Mouse (Mus musculus) CH12.LX (cell line): Measurements from ENCODE around the gene Pld1. TPM values are rescaled to one million over a fixed set of nuclear protein-coding genes. Genes with fewer than 3 reads are reported as not detected.

ENCODE experiments used
- DNase-seq: peaks from one replicate; pipeline ENCODE4 v3.0.0-alpha.2; 2013; ENCODE audit errors: extremely low read depth
- H3K27ac ChIP-seq: 2 replicates; pipeline ENCODE4 v1.5.1; 2012; ENCODE audit warnings: low read depth, mild to moderate bottlenecking, control low read depth, moderate library complexity; ENCODE audit not compliant: insufficient read depth
- H3K27me3 ChIP-seq: replicated peaks from 2 replicates; pipeline ENCODE3; 2012; ENCODE audit warnings: inconsistent platforms
- H3K36me3 ChIP-seq, 2 experiments: replicated peaks in 1 of 2; 2 replicates each; pipeline versions ENCODE3 to v1.6.1; 2012; ENCODE audit warnings: inconsistent platforms in 1 of 2, low read length in 1 of 2, mild to moderate bottlenecking in 1 of 2, mixed read lengths in 1 of 2, moderate library complexity in 1 of 2; ENCODE audit not compliant: control insufficient read depth in 1 of 2, insufficient read depth in 1 of 2
- H3K4me1 ChIP-seq, 2 experiments: 2 replicates each; pipeline ENCODE4 v1.6.1; 2012; ENCODE audit warnings: inconsistent platforms in 1 of 2, moderate library complexity in 1 of 2; ENCODE audit not compliant: insufficient read depth in 2 of 2, control insufficient read depth in 1 of 2
- H3K4me2 ChIP-seq: 2 replicates; pipeline ENCODE4 v1.6.1; 2012; ENCODE audit warnings: low read depth, mild to moderate bottlenecking, control low read depth; ENCODE audit not compliant: poor library complexity, insufficient read depth, severe bottlenecking
- H3K4me3 ChIP-seq, 3 experiments: fragments of 150-350 bp in 1 of 3; sonication (generic) in 1 of 3; replicated peaks in 1 of 3; 2 replicates each; pipeline versions ENCODE3 to v1.5.1; 2011 to 2012; ENCODE audit warnings: low read depth in 2 of 3, low read length in 2 of 3, mild to moderate bottlenecking in 2 of 3, moderate library complexity in 2 of 3, control low read depth in 1 of 3, improper control_type of control experiment in 1 of 3, inconsistent platforms in 1 of 3, mixed read lengths in 1 of 3; ENCODE audit not compliant: poor library complexity in 1 of 3
- H3K79me2 ChIP-seq: replicated peaks from 2 replicates; pipeline ENCODE4 v1.6.1; 2012; ENCODE audit warnings: mild to moderate bottlenecking, moderate library complexity; ENCODE audit not compliant: control insufficient read depth, poor library complexity, insufficient read depth, severe bottlenecking; ENCODE audit errors: extremely low read depth
- H3K9ac ChIP-seq: 2 replicates; pipeline ENCODE4 v1.6.1; 2012; ENCODE audit warnings: low read depth, mild to moderate bottlenecking, control low read depth, moderate library complexity; ENCODE audit not compliant: insufficient read depth
- H3K9me3 ChIP-seq: replicated peaks from 2 replicates; pipeline ENCODE3; 2012; ENCODE audit warnings: low read length, inconsistent platforms, mixed read lengths
- CHD2 ChIP-seq: IDR thresholded peaks from 2 replicates; pipeline ENCODE4 v1.6.1; 2011; ENCODE audit warnings: low read length, improper control_type of control experiment
- E2F4 ChIP-seq: IDR thresholded peaks from 2 replicates; pipeline ENCODE4 v1.6.1; 2011; ENCODE audit warnings: low read depth, low read length, improper control_type of control experiment; ENCODE audit not compliant: insufficient replicate concordance
- GABPA ChIP-seq: IDR thresholded peaks from 2 replicates; pipeline ENCODE4 v1.6.1; 2012; ENCODE audit warnings: low read depth, low read length, improper control_type of control experiment, inconsistent platforms; ENCODE audit not compliant: insufficient replicate concordance
- JUN ChIP-seq: IDR thresholded peaks from 2 replicates; pipeline ENCODE4 v1.6.1; 2011; ENCODE audit warnings: low read depth, mild to moderate bottlenecking, low read length, improper control_type of control experiment, moderate library complexity; ENCODE audit not compliant: insufficient read depth
- JUND ChIP-seq: conservative IDR thresholded peaks from 2 replicates; pipeline ENCODE4 v1.6.1; 2011; ENCODE audit warnings: low read depth, low read length, improper control_type of control experiment
- KAT2A ChIP-seq: IDR thresholded peaks from 2 replicates; pipeline ENCODE4 v1.6.1; 2012; ENCODE audit warnings: low read length, improper control_type of control experiment, inconsistent platforms; ENCODE audit not compliant: insufficient replicate concordance
- MAFK ChIP-seq: IDR thresholded peaks from 2 replicates; pipeline ENCODE4 v1.6.1; 2011; ENCODE audit warnings: low read length, improper control_type of control experiment; ENCODE audit not compliant: insufficient replicate concordance
- MAX ChIP-seq: IDR thresholded peaks from 2 replicates; pipeline ENCODE4 v1.6.1; 2011; ENCODE audit warnings: low read length, improper control_type of control experiment
- MAZ ChIP-seq: IDR thresholded peaks from 2 replicates; pipeline ENCODE4 v1.6.1; 2012; ENCODE audit warnings: low read depth, mild to moderate bottlenecking, inconsistent platforms, low read length, improper control_type of control experiment, moderate library complexity
- MEF2A ChIP-seq: IDR thresholded peaks from 2 replicates; pipeline ENCODE4 v1.6.1; 2014; ENCODE audit warnings: low read depth, mild to moderate bottlenecking, inconsistent platforms, low read length, improper control_type of control experiment, borderline replicate concordance
- MXI1 ChIP-seq: IDR thresholded peaks from 2 replicates; pipeline ENCODE4 v1.6.1; 2011; ENCODE audit warnings: mild to moderate bottlenecking, low read depth, low read length, improper control_type of control experiment
- MYC ChIP-seq: IDR thresholded peaks from 2 replicates; pipeline ENCODE4 v1.6.1; 2011; ENCODE audit warnings: low read depth, mild to moderate bottlenecking, improper control_type of control experiment, low read length
- NELFE ChIP-seq: IDR thresholded peaks from 2 replicates; pipeline ENCODE4 v1.6.1; 2011; ENCODE audit warnings: low read depth, low read length, improper control_type of control experiment
- PAX5 ChIP-seq: IDR thresholded peaks from 2 replicates; pipeline ENCODE4 v1.6.1; 2012; ENCODE audit warnings: low read length, inconsistent platforms, mixed read lengths
- POLR2A ChIP-seq: IDR thresholded peaks from 2 replicates; pipeline ENCODE4 v1.6.1; 2011; ENCODE audit warnings: low read depth, mild to moderate bottlenecking, improper control_type of control experiment, low read length
- POLR2AphosphoS2 ChIP-seq: IDR thresholded peaks from 2 replicates; pipeline ENCODE4 v1.6.1; 2011; ENCODE audit warnings: low read depth, low read length, improper control_type of control experiment
- SIN3A ChIP-seq: IDR thresholded peaks from 2 replicates; pipeline ENCODE4 v1.6.1; 2012; ENCODE audit warnings: low read length, improper control_type of control experiment, inconsistent platforms
- SMC3 ChIP-seq: IDR thresholded peaks from 2 replicates; pipeline ENCODE4 v1.6.1; 2011; ENCODE audit warnings: low read depth, low read length, improper control_type of control experiment
- TBP ChIP-seq: conservative IDR thresholded peaks from 2 replicates; pipeline ENCODE4 v1.6.1; 2011; ENCODE audit warnings: low read depth, low read length, improper control_type of control experiment
- TCF12 ChIP-seq: IDR thresholded peaks from 2 replicates; pipeline ENCODE4 v1.6.1; 2014; ENCODE audit warnings: low read depth, mild to moderate bottlenecking, inconsistent platforms, low read length, improper control_type of control experiment
- USF1 ChIP-seq: IDR thresholded peaks from 2 replicates; pipeline ENCODE4 v1.6.1; 2014; ENCODE audit warnings: low read depth, mild to moderate bottlenecking, inconsistent platforms, low read length, improper control_type of control experiment
- USF2 ChIP-seq: conservative IDR thresholded peaks from 2 replicates; pipeline ENCODE4 v1.6.1; 2011; ENCODE audit warnings: low read depth, low read length, improper control_type of control experiment
- ZC3H11A ChIP-seq: IDR thresholded peaks from 2 replicates; pipeline ENCODE4 v1.6.1; 2012; ENCODE audit warnings: low read depth, mild to moderate bottlenecking, inconsistent platforms, low read length, improper control_type of control experiment
- ZKSCAN1 ChIP-seq: IDR thresholded peaks from 2 replicates; pipeline ENCODE4 v1.6.1; 2012; ENCODE audit warnings: low read depth, inconsistent platforms, low read length, improper control_type of control experiment, borderline replicate concordance
- ZMIZ1 ChIP-seq: IDR thresholded peaks from 2 replicates; pipeline ENCODE4 v1.6.1; 2012; ENCODE audit warnings: low read depth, mild to moderate bottlenecking, inconsistent platforms, low read length, improper control_type of control experiment
- dilution Hi-C: fragments of 300-500 bp; cut with MboI; formaldehyde crosslinking; loops from 2 replicates; pipeline ENCODE4 v1.14.3; 2020; ENCODE audit warnings: low sequenced_read_pairs; ENCODE audit not compliant: extremely low pct_unique_long_range_greater_than_20kb, extremely low pct_ligation_motif_present
- in situ Hi-C: fragments of 300-500 bp; cut with MboI; formaldehyde crosslinking; loops from 3 replicates; pipeline ENCODE4 v1.14.3; 2019; ENCODE audit warnings: low sequenced_read_pairs, low pct_ligation_motif_present, low pct_unique_long_range_greater_than_20kb, mixed read lengths
- polyA plus RNA-seq: library from polyadenylated mRNA; unstranded; fragments of >175 nt; gene quantifications from 2 replicates; pipeline ENCODE4 v1.2.1, GENCODE M21; 2012; ENCODE audit warnings: low read depth; ENCODE audit not compliant: insufficient read length
- total RNA-seq, 2 experiments: library from RNA; depleted of rRNA; stranded (reverse); fragments of 300-350 nt in 1 of 2; fragments of >200 nt in 1 of 2; gene quantifications; 2 replicates each; pipeline ENCODE4 v1.2.3; 2012 to 2014

The Pld1 gene
- total and polyA plus RNA-seq, 3 experiments: not detected

DNA sequence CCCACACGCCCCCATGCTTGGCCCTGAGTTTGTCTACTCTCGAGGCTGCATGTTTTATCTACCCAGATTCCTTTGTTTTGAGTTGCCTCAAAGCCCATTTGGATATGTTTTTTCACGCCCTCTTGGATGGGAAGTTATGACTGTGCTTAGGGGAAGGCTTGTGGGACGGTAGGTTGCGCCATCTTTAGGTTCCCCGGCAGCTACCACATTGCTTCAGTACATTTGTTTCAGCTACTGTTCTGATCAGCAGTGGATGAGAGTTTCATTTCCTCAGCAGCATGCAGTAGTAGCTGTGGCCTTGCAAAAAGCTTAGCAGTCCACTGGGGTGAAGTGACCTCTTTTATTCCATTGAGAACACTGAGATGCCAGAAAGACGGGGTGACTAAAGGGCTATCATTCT, 73.7 kb downstream of the Pld1 start:
- no peak overlapping the region for H3K27ac ChIP-seq
- H3K36me3 ChIP-seq: no peaks in the 10 kb centered on the region
- no peaks in the 10 kb centered on the region for H3K27me3 ChIP-seq
- no peak for TF ChIP-seq NELFE
- no peak for TF ChIP-seq MAZ
- TF ChIP-seq ZKSCAN1: no peak
- no peak for TF ChIP-seq TBP
- TF ChIP-seq MEF2A: no peak
- TF ChIP-seq SMC3: no peak
- TF ChIP-seq GABPA: no peak
- no peak for TF ChIP-seq SIN3A
- TF ChIP-seq MYC: no peak
- TF ChIP-seq CHD2: no peak
- no peaks in the 10 kb centered on the region for H3K79me2 ChIP-seq
- H3K4me1 ChIP-seq: no peaks in the 10 kb centered on the region
- in situ Hi-C loops (no loop called here), dilution Hi-C loops (no loop called here)
- no peak for DNase-seq
- no peak overlapping the region for H3K4me2 ChIP-seq
- H3K4me3 ChIP-seq: no peak overlapping the region
- H3K9ac ChIP-seq: no peak overlapping the region
- H3K9me3 ChIP-seq: peaks cover 65% of the 10 kb centered on the region

DNA sequence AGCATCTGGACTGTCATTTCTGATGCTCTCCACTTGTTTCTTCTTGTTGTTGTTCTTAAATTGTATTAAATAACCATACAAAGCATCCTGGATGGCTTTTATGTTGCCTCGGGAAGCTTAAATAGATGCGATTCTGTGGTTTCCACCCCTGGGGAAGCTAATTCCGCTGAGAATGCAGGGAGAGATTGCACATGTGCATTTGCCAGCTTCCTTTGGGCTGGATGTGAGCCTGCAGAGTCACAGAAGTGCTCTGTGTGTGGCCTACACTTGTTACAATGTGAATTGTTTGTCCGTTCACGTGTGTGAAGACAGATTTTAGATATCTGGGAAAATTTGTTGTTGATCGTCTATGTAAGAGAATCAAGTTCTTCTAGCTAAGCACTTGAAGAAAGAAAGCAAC, 74.9 kb downstream of the Pld1 start:
- dilution Hi-C loops: no loop called here
- Histone ChIP-seq H3K27me3 (no peaks in the 10 kb centered on the region), H3K9ac (no peak overlapping the region), H3K4me2 (no peak overlapping the region), H3K4me3 (no peak overlapping the region), H3K79me2 (no peaks in the 10 kb centered on the region), H3K27ac (no peak overlapping the region), H3K4me1 (no peaks in the 10 kb centered on the region), H3K36me3 (no peaks in the 10 kb centered on the region), H3K9me3 (peaks cover 66% of the 10 kb centered on the region)
- in situ Hi-C loops: no loop called here
- DNase-seq: no peak
- TF ChIP-seq ZC3H11A (no peak), JUND (no peak), ZMIZ1 (no peak)

DNA sequence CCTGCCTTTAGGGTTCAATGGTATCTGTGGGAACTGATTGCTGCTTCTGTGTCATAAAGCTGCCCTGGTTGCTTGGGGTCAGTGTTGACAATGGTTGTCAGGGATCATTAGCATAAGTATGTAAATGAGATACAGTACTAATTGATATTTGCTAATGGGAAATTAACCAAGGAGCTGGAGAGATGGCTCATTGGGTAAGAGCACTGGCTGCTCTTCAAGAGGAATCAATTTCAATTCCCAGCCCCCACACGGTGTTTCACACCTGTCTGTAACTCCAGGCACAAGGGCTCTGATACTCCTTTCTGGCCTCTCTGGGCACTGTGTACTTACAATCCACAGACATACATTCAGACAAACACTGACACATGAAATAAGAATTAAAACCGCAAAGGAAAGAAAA, 78.5 kb downstream of the Pld1 start:
- in situ Hi-C loops: no loop called here
- no peaks in the 10 kb centered on the region for H3K4me1 ChIP-seq

More for the DNA sequence above, 78.5 kb downstream of the Pld1 start:
- H3K27me3 ChIP-seq: no peaks in the 10 kb centered on the region
- no peak overlapping the region for H3K9ac ChIP-seq
- no peak overlapping the region for H3K27ac ChIP-seq
- TF ChIP-seq MYC: no peak
- no peak for TF ChIP-seq MXI1
- TF ChIP-seq MAX: no peak
- TF ChIP-seq USF2: no peak
- TF ChIP-seq ZC3H11A: no peak
- TF ChIP-seq POLR2AphosphoS2: no peak
- no peak for TF ChIP-seq USF1
- TF ChIP-seq POLR2A: no peak
- no peak for TF ChIP-seq JUN
- no peak for TF ChIP-seq ZMIZ1
- TF ChIP-seq ZKSCAN1: no peak
- TF ChIP-seq TCF12: no peak
- no peak for TF ChIP-seq MAFK
- no peak for TF ChIP-seq KAT2A
- TF ChIP-seq E2F4: no peak
- no peak for TF ChIP-seq PAX5
- no peak for TF ChIP-seq CHD2
- TF ChIP-seq JUND: no peak
- no peak for TF ChIP-seq SIN3A
- no peak overlapping the region for H3K4me2 ChIP-seq
- dilution Hi-C loops: no loop called here
- no peak overlapping the region for H3K4me3 ChIP-seq
- H3K9me3 ChIP-seq: peaks cover 57% of the 10 kb centered on the region
- H3K79me2 ChIP-seq: no peaks in the 10 kb centered on the region
- H3K36me3 ChIP-seq: no peaks in the 10 kb centered on the region
- no peak for DNase-seq
